Mouse (Mus musculus) CH12.LX (cell line): Measurements from ENCODE around the gene 6030408B16Rik. TPM values are rescaled to one million over a fixed set of nuclear protein-coding genes. Genes with fewer than 3 reads are reported as not detected.
"Not testable (repeated sequence)": the region's sequence is repeated elsewhere in the genome, so short reads cannot be mapped to it uniquely, and the experiment has no call there.

Experiments
- DNase-seq: peaks from one replicate; pipeline ENCODE4 v3.0.0-alpha.2; 2013; ENCODE audit errors: extremely low read depth
- H3K27ac ChIP-seq: 2 replicates; pipeline ENCODE4 v1.5.1; 2012; ENCODE audit warnings: low read depth, mild to moderate bottlenecking, control low read depth, moderate library complexity; ENCODE audit not compliant: insufficient read depth
- H3K27me3 ChIP-seq: replicated peaks from 2 replicates; pipeline ENCODE3; 2012; ENCODE audit warnings: inconsistent platforms
- H3K36me3 ChIP-seq, 2 experiments: replicated peaks in 1 of 2; 2 replicates each; pipeline versions ENCODE3 to v1.6.1; 2012; ENCODE audit warnings: inconsistent platforms in 1 of 2, low read length in 1 of 2, mild to moderate bottlenecking in 1 of 2, mixed read lengths in 1 of 2, moderate library complexity in 1 of 2; ENCODE audit not compliant: control insufficient read depth in 1 of 2, insufficient read depth in 1 of 2
- H3K4me1 ChIP-seq, 2 experiments: 2 replicates each; pipeline ENCODE4 v1.6.1; 2012; ENCODE audit warnings: inconsistent platforms in 1 of 2, moderate library complexity in 1 of 2; ENCODE audit not compliant: insufficient read depth in 2 of 2, control insufficient read depth in 1 of 2
- H3K4me2 ChIP-seq: 2 replicates; pipeline ENCODE4 v1.6.1; 2012; ENCODE audit warnings: low read depth, mild to moderate bottlenecking, control low read depth; ENCODE audit not compliant: poor library complexity, insufficient read depth, severe bottlenecking
- H3K4me3 ChIP-seq, 3 experiments: fragments of 150-350 bp in 1 of 3; sonication (generic) in 1 of 3; replicated peaks in 1 of 3; 2 replicates each; pipeline versions ENCODE3 to v1.5.1; 2011 to 2012; ENCODE audit warnings: low read depth in 2 of 3, low read length in 2 of 3, mild to moderate bottlenecking in 2 of 3, moderate library complexity in 2 of 3, control low read depth in 1 of 3, improper control_type of control experiment in 1 of 3, inconsistent platforms in 1 of 3, mixed read lengths in 1 of 3; ENCODE audit not compliant: poor library complexity in 1 of 3
- H3K79me2 ChIP-seq: replicated peaks from 2 replicates; pipeline ENCODE4 v1.6.1; 2012; ENCODE audit warnings: mild to moderate bottlenecking, moderate library complexity; ENCODE audit not compliant: control insufficient read depth, poor library complexity, insufficient read depth, severe bottlenecking; ENCODE audit errors: extremely low read depth
- H3K9ac ChIP-seq: 2 replicates; pipeline ENCODE4 v1.6.1; 2012; ENCODE audit warnings: low read depth, mild to moderate bottlenecking, control low read depth, moderate library complexity; ENCODE audit not compliant: insufficient read depth
- H3K9me3 ChIP-seq: replicated peaks from 2 replicates; pipeline ENCODE3; 2012; ENCODE audit warnings: low read length, inconsistent platforms, mixed read lengths
- CTCF ChIP-seq, 2 experiments: IDR thresholded peaks in 1 of 2; conservative IDR thresholded peaks in 1 of 2; 2 replicates each; pipeline ENCODE4 v1.5.1; 2011 to 2012; ENCODE audit warnings: low read depth in 2 of 2, low read length in 2 of 2, improper control_type of control experiment in 1 of 2, inconsistent platforms in 1 of 2, mild to moderate bottlenecking in 1 of 2, moderate library complexity in 1 of 2
- KAT2A ChIP-seq: IDR thresholded peaks from 2 replicates; pipeline ENCODE4 v1.6.1; 2012; ENCODE audit warnings: low read length, improper control_type of control experiment, inconsistent platforms; ENCODE audit not compliant: insufficient replicate concordance
- MEF2A ChIP-seq: IDR thresholded peaks from 2 replicates; pipeline ENCODE4 v1.6.1; 2014; ENCODE audit warnings: low read depth, mild to moderate bottlenecking, inconsistent platforms, low read length, improper control_type of control experiment, borderline replicate concordance
- RAD21 ChIP-seq: IDR thresholded peaks from 2 replicates; pipeline ENCODE4 v1.6.1; 2011; ENCODE audit warnings: low read depth, mild to moderate bottlenecking, low read length, improper control_type of control experiment, moderate library complexity
- RCOR1 ChIP-seq: conservative IDR thresholded peaks from 2 replicates; pipeline ENCODE4 v1.6.1; 2012; ENCODE audit warnings: low read depth, mild to moderate bottlenecking, inconsistent platforms, low read length, improper control_type of control experiment
- SIN3A ChIP-seq: IDR thresholded peaks from 2 replicates; pipeline ENCODE4 v1.6.1; 2012; ENCODE audit warnings: low read length, improper control_type of control experiment, inconsistent platforms
- ZKSCAN1 ChIP-seq: IDR thresholded peaks from 2 replicates; pipeline ENCODE4 v1.6.1; 2012; ENCODE audit warnings: low read depth, inconsistent platforms, low read length, improper control_type of control experiment, borderline replicate concordance
- dilution Hi-C: fragments of 300-500 bp; cut with MboI; formaldehyde crosslinking; loops from 2 replicates; pipeline ENCODE4 v1.14.3; 2020; ENCODE audit warnings: low sequenced_read_pairs; ENCODE audit not compliant: extremely low pct_unique_long_range_greater_than_20kb, extremely low pct_ligation_motif_present
- in situ Hi-C: fragments of 300-500 bp; cut with MboI; formaldehyde crosslinking; loops from 3 replicates; pipeline ENCODE4 v1.14.3; 2019; ENCODE audit warnings: low sequenced_read_pairs, low pct_ligation_motif_present, low pct_unique_long_range_greater_than_20kb, mixed read lengths
- polyA plus RNA-seq: library from polyadenylated mRNA; unstranded; fragments of >175 nt; gene quantifications from 2 replicates; pipeline ENCODE4 v1.2.1, GENCODE M21; 2012; ENCODE audit warnings: low read depth; ENCODE audit not compliant: insufficient read length
- total RNA-seq, 2 experiments: library from RNA; depleted of rRNA; stranded (reverse); fragments of 300-350 nt in 1 of 2; fragments of >200 nt in 1 of 2; gene quantifications; 2 replicates each; pipeline ENCODE4 v1.2.3; 2012 to 2014

6030408B16Rik gene
- total and polyA plus RNA-seq, 3 experiments = 0.13 to 0.17 TPM; not detected in 1

DNA sequence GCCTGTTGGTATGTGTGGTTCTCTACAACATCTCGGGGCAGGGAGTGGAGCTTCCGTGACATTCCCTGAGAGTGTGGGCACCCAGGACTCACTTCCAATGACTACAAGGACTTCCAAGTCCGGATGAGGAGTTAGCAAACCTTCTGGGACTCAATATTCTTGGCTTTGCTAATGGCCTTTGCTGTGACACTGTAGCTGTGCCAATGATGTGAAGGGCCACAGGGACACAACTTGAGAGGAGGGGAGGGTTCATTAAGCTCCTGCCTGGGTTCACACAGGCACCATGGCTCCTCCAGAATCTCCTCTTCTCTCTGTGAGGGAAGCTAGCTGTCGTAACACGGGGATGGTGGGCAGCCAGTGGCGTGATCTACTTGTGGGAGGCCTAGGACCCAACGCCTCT lies 29.6 kb downstream of the 6030408B16Rik start:
- H3K9me3 ChIP-seq = peaks cover 6% of the 10 kb centered on the region
- dilution Hi-C loops (no loop called here), in situ Hi-C loops (loop anchor here (5.0 kb wide), 1 partner anchor 750 kb away; the partner anchor contains the start of gene Eif4b)
- H3K4me3 ChIP-seq = no peak overlapping the region
- no peaks in the 10 kb centered on the region for H3K36me3 ChIP-seq
- TF ChIP-seq SIN3A (no peak), RCOR1 (no peak)
- H3K27ac ChIP-seq = no peak overlapping the region
- no peaks in the 10 kb centered on the region for H3K79me2 ChIP-seq
- no peak overlapping the region for H3K9ac ChIP-seq
- H3K4me2 ChIP-seq = no peak overlapping the region
- peaks cover 19 to 50% of the 10 kb centered on the region in 2 experiments for H3K4me1 ChIP-seq
- DNase-seq = no peak
- no peaks in the 10 kb centered on the region for H3K27me3 ChIP-seq

GRCm38 (mm10) chr15:101323511-101323910 lies 30.5 kb downstream of the 6030408B16Rik start:
- Histone ChIP-seq H3K9ac (no peak overlapping the region), H3K79me2 (no peaks in the 10 kb centered on the region), H3K4me3 (no peak overlapping the region), H3K27me3 (peaks cover 6% of the 10 kb centered on the region), H3K4me2 (no peak overlapping the region), H3K9me3 (peaks cover 6% of the 10 kb centered on the region), H3K4me1 (peaks cover 14 to 41% of the 10 kb centered on the region in 2 experiments), H3K36me3 (no peaks in the 10 kb centered on the region), H3K27ac (no peak overlapping the region)
- TF ChIP-seq KAT2A (no peak), ZKSCAN1 (no peak), RAD21 (no peak), MEF2A (no peak), CTCF (conservative IDR thresholded peaks at IDR 0.05 in 1 of 2, IDR thresholded peaks at IDR 0.05 in 1 of 2; ENCODE audit: low read depth in 2 of 2, low read length in 2 of 2) (peak in 1 of 2 experiments; percentile 30; a peak in 2 of 4 replicates)
- DNase-seq = no peak
- dilution Hi-C loops (no loop called here), in situ Hi-C loops (loop anchor here (5.0 kb wide), 1 partner anchor 749 kb away; the partner anchor contains the start of gene Eif4b)

DNA sequence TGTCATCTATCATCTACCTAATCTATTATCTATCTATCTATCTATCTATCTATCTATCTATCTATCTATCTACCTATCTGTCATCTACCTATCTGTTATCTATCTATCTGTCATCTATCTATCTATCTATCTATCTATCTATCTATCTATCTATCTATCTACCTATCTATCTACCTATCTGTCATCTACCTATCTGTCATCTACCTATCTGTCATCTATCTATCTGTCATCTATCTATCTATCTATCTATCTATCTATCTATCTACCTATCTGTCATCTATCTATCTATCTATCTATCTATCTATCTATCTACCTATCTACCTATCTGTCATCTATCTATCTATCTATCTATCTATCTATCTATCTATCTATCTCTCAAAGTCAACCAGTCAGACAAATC lies 31.4 kb downstream of the 6030408B16Rik start:
- DNase-seq, H3K79me2 ChIP-seq, H3K4me3 ChIP-seq, H3K4me2 ChIP-seq, dilution Hi-C loops, H3K9ac ChIP-seq, H3K9me3 ChIP-seq, H3K36me3 ChIP-seq, H3K27ac ChIP-seq: not testable (repeated sequence)
- Histone ChIP-seq H3K4me1 (peaks cover 8 to 32% of the 10 kb centered on the region in 2 experiments), H3K27me3 (peaks cover 14% of the 10 kb centered on the region)
- in situ Hi-C loops = loop anchor here (5.0 kb wide), 1 partner anchor 748 kb away; the partner anchor contains the start of gene Eif4b
